Mouse (Mus musculus): ENCODE measurements at regions not wholly inside any gene's neighbourhood (a gene's known extent, or its start where the extent isn't known, plus 50 kb on each side); places are given as distances from the start of the nearest gene placed in this dataset.

DNA sequence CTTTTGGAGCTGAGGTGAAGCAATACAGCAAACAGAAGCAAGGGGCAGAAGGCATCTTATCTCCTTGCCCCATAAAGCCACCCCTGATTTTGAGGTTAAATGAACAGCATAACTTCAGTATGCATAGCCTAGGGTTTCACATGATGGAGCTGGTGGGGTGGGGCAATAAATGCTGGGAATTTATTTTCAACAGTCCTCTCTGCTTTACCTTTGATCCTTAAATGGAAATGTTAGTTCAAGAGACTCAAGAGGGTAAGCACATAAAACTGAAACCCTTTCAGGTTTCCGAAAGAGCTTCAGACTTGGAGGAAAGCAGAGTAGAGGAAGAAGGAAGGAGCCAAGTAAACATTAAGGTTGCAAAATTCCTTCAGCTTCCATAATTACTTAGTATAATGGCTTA, 290.5 kb downstream of the Epha7 start:
- no peak overlapping the region for H3K27ac ChIP-seq (replicated peaks)
- no peaks in the 10 kb centered on the region for H3K4me1 ChIP-seq (replicated peaks)
- no peak overlapping the region for H3K9ac ChIP-seq
- H3K36me3 ChIP-seq (replicated peaks), result no peaks in the 10 kb centered on the region
- H3K4me2 ChIP-seq, result no peak overlapping the region
- ATAC-seq (ENCODE audit: insufficient read depth), result no peak
- H3K4me3 ChIP-seq (replicated peaks), result no peak overlapping the region
- no peaks in the 10 kb centered on the region for H3K9me3 ChIP-seq (replicated peaks)
- H3K27me3 ChIP-seq, result no peaks in the 10 kb centered on the region
- WGBS (ENCODE audit: insufficient replicate concordance), result 79% methylated on average over 1 of the region's 1 CpGs

- WGBS (ENCODE audit: insufficient replicate concordance), result 48% methylated on average over 2 of the region's 2 CpGs
- no peaks in the 10 kb centered on the region for H3K4me1 ChIP-seq (replicated peaks)
- no peaks in the 10 kb centered on the region for H3K36me3 ChIP-seq (replicated peaks)
- H3K4me2 ChIP-seq, result no peak overlapping the region
- H3K9me3 ChIP-seq (replicated peaks), result no peaks in the 10 kb centered on the region
- H3K27ac ChIP-seq (replicated peaks), result no peak overlapping the region
- H3K9ac ChIP-seq, result no peak overlapping the region
- no peak overlapping the region for H3K4me3 ChIP-seq (replicated peaks)
- ATAC-seq (ENCODE audit: insufficient read depth), result no peak
- no peaks in the 10 kb centered on the region for H3K27me3 ChIP-seq
These were observed 299.6 kb downstream of the Epha7 start for GRCm38 (mm10) chr4:29112552-29112951.

- H3K9me3 ChIP-seq (replicated peaks), result no peaks in the 10 kb centered on the region
- no peaks in the 10 kb centered on the region; the same call in 1 of the 2 replicates for H3K4me1 ChIP-seq (replicated peaks)
- WGBS (ENCODE audit: insufficient replicate concordance), result 81% methylated on average over 4 of the region's 4 CpGs
- no peak overlapping the region for H3K9ac ChIP-seq
- H3K27me3 ChIP-seq, result no peaks in the 10 kb centered on the region
- no peak overlapping the region for H3K4me2 ChIP-seq
- ATAC-seq (ENCODE audit: insufficient read depth), result no peak
- H3K4me3 ChIP-seq (replicated peaks), result no peak overlapping the region
- no peak overlapping the region for H3K27ac ChIP-seq (replicated peaks)
- no peaks in the 10 kb centered on the region for H3K36me3 ChIP-seq (replicated peaks)
These were observed 304.1 kb downstream of the Epha7 start for GRCm38 (mm10) chr4:29117025-29117424.

DNA sequence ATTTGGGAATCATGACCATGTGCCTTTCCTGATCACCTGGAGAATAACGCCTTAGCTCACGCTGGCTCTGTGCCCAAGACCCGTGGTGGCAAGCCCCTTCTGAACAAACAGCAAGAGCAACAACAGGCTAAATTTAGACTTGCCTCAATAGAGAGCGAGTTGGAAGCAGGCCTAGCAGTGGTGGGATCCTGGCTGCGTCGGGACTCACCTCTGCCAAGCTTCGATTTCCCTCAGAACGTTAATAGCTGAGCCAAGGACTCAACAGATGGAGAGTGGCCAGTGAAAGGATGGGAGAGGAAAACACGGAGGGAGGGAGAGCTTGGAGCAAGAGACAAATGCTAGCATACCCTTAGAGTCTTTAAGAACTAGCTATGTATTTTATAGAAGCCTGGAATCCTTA, 305.0 kb downstream of the Epha7 start:
- no peak for ATAC-seq (ENCODE audit: insufficient read depth)
- Histone ChIP-seq H3K9me3 (replicated peaks) (no peaks in the 10 kb centered on the region), H3K4me3 (replicated peaks) (no peak overlapping the region), H3K4me1 (replicated peaks) (no peaks in the 10 kb centered on the region; the same call in 1 of the 2 replicates), H3K36me3 (replicated peaks) (no peaks in the 10 kb centered on the region), H3K4me2 (no peak overlapping the region), H3K27ac (replicated peaks) (no peak overlapping the region), H3K9ac (no peak overlapping the region), H3K27me3 (no peaks in the 10 kb centered on the region)
- WGBS (ENCODE audit: insufficient replicate concordance), result 62% methylated on average over 9 of the region's 9 CpGs

GRCm38 (mm10) chr4:29118679-29119479, 305.9 kb downstream of the Epha7 start:
- ATAC-seq (ENCODE audit: insufficient read depth), result no peak
- H3K4me2 ChIP-seq, result no peak overlapping the region
- WGBS (ENCODE audit: insufficient replicate concordance), result 43% methylated on average over 7 of the region's 7 CpGs

GRCm38 (mm10) chr4:29119480-29120153, 306.7 kb downstream of the Epha7 start:
- Histone ChIP-seq H3K4me3 (replicated peaks) (no peak overlapping the region), H3K9ac (no peak overlapping the region), H3K9me3 (replicated peaks) (no peaks in the 10 kb centered on the region), H3K27me3 (no peaks in the 10 kb centered on the region), H3K4me1 (replicated peaks) (peaks cover 3% of the 10 kb centered on the region; the same call in 1 of the 2 replicates), H3K4me2 (no peak overlapping the region), H3K27ac (replicated peaks) (no peak overlapping the region), H3K36me3 (replicated peaks) (no peaks in the 10 kb centered on the region)
- ATAC-seq (ENCODE audit: insufficient read depth), result no peak
- 63% methylated on average over 9 of the region's 9 CpGs for WGBS (ENCODE audit: insufficient replicate concordance)

More at GRCm38 (mm10) chr4:29118679-29119479, 305.9 kb downstream of the Epha7 start:
- H3K4me1 ChIP-seq (replicated peaks), result peaks cover 2% of the 10 kb centered on the region; the same call in 1 of the 2 replicates
- H3K27me3 ChIP-seq, result no peaks in the 10 kb centered on the region
- H3K9me3 ChIP-seq (replicated peaks), result no peaks in the 10 kb centered on the region
- H3K27ac ChIP-seq (replicated peaks), result no peak overlapping the region
- no peak overlapping the region for H3K4me3 ChIP-seq (replicated peaks)
- no peak overlapping the region for H3K9ac ChIP-seq
- no peaks in the 10 kb centered on the region for H3K36me3 ChIP-seq (replicated peaks)

DNA sequence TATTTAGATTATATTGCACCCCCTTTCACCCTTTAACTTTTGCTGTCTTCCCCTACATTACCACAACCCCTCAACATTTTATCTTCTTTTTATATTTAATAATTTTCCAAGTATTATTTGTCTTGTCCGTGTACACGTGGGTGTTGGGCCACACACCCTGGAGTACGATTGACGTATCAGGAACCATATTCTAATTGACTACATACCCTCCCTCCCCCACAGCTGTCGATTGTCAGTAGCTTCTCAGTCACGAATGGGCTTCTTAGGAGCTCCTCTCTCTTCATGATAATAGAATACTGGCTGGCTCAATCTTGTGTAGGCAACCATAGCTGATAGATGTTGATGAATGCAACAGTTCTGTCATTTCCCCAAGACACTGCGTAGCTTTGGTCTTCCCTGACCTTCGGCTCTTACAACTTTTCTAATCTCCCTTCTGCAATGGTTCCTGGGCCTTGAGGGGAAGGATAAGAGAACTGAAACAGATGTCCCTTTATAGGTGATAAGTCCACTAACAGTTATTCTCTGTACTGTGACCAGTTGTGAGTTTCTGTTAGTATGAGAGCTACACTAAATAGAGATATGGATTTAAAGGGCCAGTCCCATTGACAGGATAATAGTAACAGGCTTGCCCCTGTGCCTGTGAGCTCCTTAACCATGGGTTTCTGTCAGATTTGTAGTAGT, 310.9 kb downstream of the Epha7 start:
- peaks cover 3% of the 10 kb centered on the region; the same call in 1 of the 2 replicates for H3K4me1 ChIP-seq (replicated peaks)
- H3K4me3 ChIP-seq (replicated peaks), result no peak overlapping the region
- WGBS (ENCODE audit: insufficient replicate concordance), result 27% methylated on average over 8 of the region's 8 CpGs
- ATAC-seq (ENCODE audit: insufficient read depth), result peak; percentile 95
- peak overlapping the region; percentile 13 for H3K4me2 ChIP-seq
- no peaks in the 10 kb centered on the region for H3K36me3 ChIP-seq (replicated peaks)
- H3K27me3 ChIP-seq, result no peaks in the 10 kb centered on the region
- peak overlapping the region; percentile 75 for H3K27ac ChIP-seq (replicated peaks)
- no peak overlapping the region for H3K9ac ChIP-seq
- no peaks in the 10 kb centered on the region for H3K9me3 ChIP-seq (replicated peaks)

- Histone ChIP-seq H3K4me1 (replicated peaks) (no peaks in the 10 kb centered on the region), H3K9me3 (replicated peaks) (no peaks in the 10 kb centered on the region), H3K27me3 (no peaks in the 10 kb centered on the region), H3K9ac (no peak overlapping the region), H3K27ac (replicated peaks) (no peak overlapping the region), H3K36me3 (replicated peaks) (no peaks in the 10 kb centered on the region), H3K4me2 (no peak overlapping the region), H3K4me3 (replicated peaks) (no peak overlapping the region)
- no peak for ATAC-seq (ENCODE audit: insufficient read depth)
These were observed 317.6 kb downstream of the Epha7 start for GRCm38 (mm10) chr4:29130485-29130884.

- WGBS (ENCODE audit: insufficient replicate concordance), result 57% methylated on average over 21 of the region's 21 CpGs
- no peak overlapping the region for H3K27ac ChIP-seq (replicated peaks)
- H3K4me2 ChIP-seq, result no peak overlapping the region
- no peaks in the 10 kb centered on the region for H3K36me3 ChIP-seq (replicated peaks)
- no peak overlapping the region for H3K9ac ChIP-seq
- H3K4me1 ChIP-seq (replicated peaks), result no peaks in the 10 kb centered on the region
- H3K4me3 ChIP-seq (replicated peaks), result no peak overlapping the region
- ATAC-seq (ENCODE audit: insufficient read depth), result no peak
- H3K9me3 ChIP-seq (replicated peaks), result no peaks in the 10 kb centered on the region
- H3K27me3 ChIP-seq, result no peaks in the 10 kb centered on the region
These were observed 320.7 kb downstream of the Epha7 start for GRCm38 (mm10) chr4:29133404-29134307.

DNA sequence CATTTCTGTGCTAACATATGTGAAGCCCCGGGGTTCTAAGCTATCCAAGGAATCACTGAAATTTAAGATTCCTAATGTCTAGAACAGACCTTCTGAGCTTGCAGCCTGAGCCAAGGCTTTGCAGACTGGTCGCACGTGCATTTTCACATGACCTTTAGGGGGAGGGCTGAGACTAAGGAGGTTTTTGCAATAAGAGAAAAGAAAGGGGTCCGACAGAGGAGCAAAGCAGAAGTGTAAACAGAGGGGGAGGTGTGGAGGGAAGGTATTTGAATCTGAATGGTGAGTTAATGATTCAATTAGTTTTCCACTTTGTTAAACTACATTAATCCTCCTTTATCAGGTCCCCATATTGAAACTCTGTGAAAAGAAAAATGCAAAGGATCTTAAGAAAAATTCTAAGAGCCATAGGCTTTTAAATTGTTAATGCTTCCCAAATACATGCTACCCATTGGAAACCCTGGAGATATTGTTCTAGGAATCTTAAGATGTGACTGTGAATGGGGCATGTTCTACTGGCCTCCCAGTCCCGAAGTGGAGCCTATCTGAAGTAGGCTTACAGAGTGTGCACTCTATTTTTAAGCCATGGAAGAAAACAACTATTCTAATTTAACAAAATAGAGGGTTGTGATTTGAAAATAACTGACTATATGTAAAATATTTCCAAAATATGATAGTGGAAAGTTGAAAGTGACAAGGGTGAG, 322.9 kb downstream of the Epha7 start:
- H3K36me3 ChIP-seq (replicated peaks), result no peaks in the 10 kb centered on the region
- 29% methylated on average over 5 of the region's 5 CpGs for WGBS (ENCODE audit: insufficient replicate concordance)
- no peak for ATAC-seq (ENCODE audit: insufficient read depth)
- H3K27me3 ChIP-seq, result no peaks in the 10 kb centered on the region
- no peak overlapping the region for H3K9ac ChIP-seq
- no peak overlapping the region for H3K27ac ChIP-seq (replicated peaks)
- H3K4me2 ChIP-seq, result no peak overlapping the region
- H3K9me3 ChIP-seq (replicated peaks), result no peaks in the 10 kb centered on the region
- H3K4me1 ChIP-seq (replicated peaks), result no peaks in the 10 kb centered on the region
- H3K4me3 ChIP-seq (replicated peaks), result no peak overlapping the region

Measured in liver, embryonic 15.5 days (tissue).